Mouse (Mus musculus) midbrain, postnatal 0 days (tissue): ENCODE measurements at regions not wholly inside any gene's neighbourhood (a gene's known extent, or its start where the extent isn't known, plus 50 kb on each side); places are given as distances from the start of the nearest gene placed in this dataset.

Experiments
- ATAC-seq: fragments of 200-750 bp; cut with Nextera tagmentation; 2 replicates; pipeline ENCODE4 v1.8.0; 2017; ENCODE audit warnings: moderate number of reproducible peaks, mild to moderate bottlenecking, moderate TSS enrichment, moderate library complexity; ENCODE audit not compliant: low FRiP score
- DNase-seq: peaks from one replicate; pipeline ENCODE4 v3.0.0-alpha.2; 2015; ENCODE audit warnings: low spot score
- H3K27ac ChIP-seq: fragments of 300-500 bp; sonication (generic); 2 replicates; pipeline ENCODE4 v1.5.1; 2014; ENCODE audit warnings: low read depth, mild to moderate bottlenecking, low read length, mixed read lengths
- H3K27me3 ChIP-seq: fragments of 300-500 bp; sonication (generic); 2 replicates; pipeline ENCODE4 v1.6.1; 2014; ENCODE audit warnings: low read length, control low read depth, mixed read lengths; ENCODE audit not compliant: insufficient read depth
- H3K36me3 ChIP-seq: fragments of 300-500 bp; sonication (generic); 2 replicates; pipeline ENCODE4 v1.6.1; 2014; ENCODE audit warnings: low read length, control low read depth, mixed read lengths; ENCODE audit not compliant: insufficient read depth
- H3K4me1 ChIP-seq: fragments of 300-500 bp; sonication (generic); 2 replicates; pipeline ENCODE4 v1.6.1; 2014; ENCODE audit warnings: mild to moderate bottlenecking, control low read depth, antibody characterized with exemption, low read length, mixed read lengths; ENCODE audit not compliant: insufficient read depth
- H3K4me2 ChIP-seq: fragments of 300-500 bp; sonication (generic); 2 replicates; pipeline ENCODE4 v1.6.1; 2014; ENCODE audit warnings: low read depth, mild to moderate bottlenecking, low read length, mixed read lengths; ENCODE audit not compliant: poor library complexity, severe bottlenecking
- H3K4me3 ChIP-seq: fragments of 300-500 bp; sonication (generic); 2 replicates; pipeline ENCODE4 v1.5.1; 2014; ENCODE audit warnings: low read depth, mild to moderate bottlenecking, low read length, moderate library complexity
- H3K9ac ChIP-seq: fragments of 300-500 bp; sonication (generic); replicated peaks from 2 replicates; pipeline ENCODE4 v1.6.1; 2014; ENCODE audit warnings: mild to moderate bottlenecking, low read length, moderate library complexity, mixed read lengths; ENCODE audit not compliant: poor library complexity, severe bottlenecking
- H3K9me3 ChIP-seq: fragments of 300-500 bp; sonication (generic); 2 replicates; pipeline ENCODE4 v1.6.1; 2016; ENCODE audit warnings: low read length, control low read depth
- CTCF ChIP-seq: IDR thresholded peaks from 2 replicates; pipeline ENCODE4 v1.5.1; 2016; ENCODE audit warnings: antibody characterized with exemption, mild to moderate bottlenecking
- WGBS: fragments of 180-500 bp; shearing (Covaris S2); extraction: QIAGEN DNeasy Blood & Tissue Kit; methylation state at CpG from one replicate; pipeline ENCODE4 v1.1.7; 2014; 5-methylcytosine and 5-hydroxymethylcytosine counted together

- H3K9me3 ChIP-seq: no peaks in the 10 kb centered on the region
- no peak overlapping the region for H3K4me2 ChIP-seq
- H3K36me3 ChIP-seq: no peaks in the 10 kb centered on the region
- no peak for DNase-seq
- 84% methylated on average over 5 of the region's 5 CpGs for WGBS
- 0 out of 2 replicates have a peak, but pooled peaks have one; percentile 4 for TF ChIP-seq CTCF
- H3K9ac ChIP-seq: no peak overlapping the region
- H3K27ac ChIP-seq: no peak overlapping the region
- ATAC-seq: no peak
- H3K4me1 ChIP-seq: no peaks in the 10 kb centered on the region
- H3K27me3 ChIP-seq: no peaks in the 10 kb centered on the region
- no peak overlapping the region for H3K4me3 ChIP-seq
Measured at GRCm38 (mm10) chr7:137522450-137522849, 85.0 kb downstream of the Glrx3 start.

- Histone ChIP-seq H3K27ac (no peak overlapping the region), H3K27me3 (no peaks in the 10 kb centered on the region), H3K4me1 (no peaks in the 10 kb centered on the region), H3K36me3 (no peaks in the 10 kb centered on the region), H3K4me2 (no peak overlapping the region), H3K4me3 (no peak overlapping the region), H3K9me3 (no peaks in the 10 kb centered on the region), H3K9ac (no peak overlapping the region)
- WGBS: 84% methylated on average over 4 of the region's 4 CpGs
- no peak for TF ChIP-seq CTCF
- no peak for DNase-seq
- no peak for ATAC-seq
Measured at GRCm38 (mm10) chr7:137533476-137533875, 96.1 kb downstream of the Glrx3 start.

- Histone ChIP-seq H3K4me3 (no peak overlapping the region), H3K4me2 (no peak overlapping the region), H3K9ac (no peak overlapping the region), H3K4me1 (no peaks in the 10 kb centered on the region), H3K27ac (no peak overlapping the region), H3K9me3 (no peaks in the 10 kb centered on the region), H3K36me3 (no peaks in the 10 kb centered on the region), H3K27me3 (no peaks in the 10 kb centered on the region)
- DNase-seq: peak; percentile 61
- TF ChIP-seq CTCF: peak; percentile 67
- no peak for ATAC-seq
- 42% methylated on average over 2 of the region's 2 CpGs for WGBS
Measured at GRCm38 (mm10) chr7:137549991-137550390, 112.6 kb downstream of the Glrx3 start.

- WGBS: 81% methylated on average over 5 of the region's 5 CpGs
Measured at GRCm38 (mm10) chr7:137552551-137553198, 115.3 kb downstream of the Glrx3 start.

GRCm38 (mm10) chr7:137555481-137555880, 118.1 kb downstream of the Glrx3 start:
- no peak overlapping the region for H3K4me3 ChIP-seq
- no peaks in the 10 kb centered on the region for H3K4me1 ChIP-seq
- TF ChIP-seq CTCF: no peak
- no peak overlapping the region for H3K27ac ChIP-seq
- WGBS: 33% methylated on average over 2 of the region's 2 CpGs
- ATAC-seq: no peak
- H3K9ac ChIP-seq: no peak overlapping the region
- H3K27me3 ChIP-seq: no peaks in the 10 kb centered on the region
- H3K9me3 ChIP-seq: no peaks in the 10 kb centered on the region
- H3K4me2 ChIP-seq: no peak overlapping the region
- no peaks in the 10 kb centered on the region for H3K36me3 ChIP-seq
- DNase-seq: no peak

More at GRCm38 (mm10) chr7:137552551-137553198, 115.3 kb downstream of the Glrx3 start:
- no peaks in the 10 kb centered on the region for H3K9me3 ChIP-seq
- H3K27ac ChIP-seq: no peak overlapping the region
- no peak overlapping the region for H3K4me2 ChIP-seq
- no peak overlapping the region for H3K4me3 ChIP-seq
- ATAC-seq (no peak), DNase-seq (no peak)
- no peaks in the 10 kb centered on the region for H3K36me3 ChIP-seq
- TF ChIP-seq CTCF: no peak
- H3K4me1 ChIP-seq: no peaks in the 10 kb centered on the region
- no peaks in the 10 kb centered on the region for H3K27me3 ChIP-seq
- no peak overlapping the region for H3K9ac ChIP-seq

- Histone ChIP-seq H3K27me3 (no peaks in the 10 kb centered on the region), H3K9ac (no peak overlapping the region)
- WGBS: 81% methylated on average over 3 of the region's 3 CpGs
Measured at GRCm38 (mm10) chr7:137557439-137557838, 120.0 kb downstream of the Glrx3 start.

More at GRCm38 (mm10) chr7:137557439-137557838, 120.0 kb downstream of the Glrx3 start:
- H3K9me3 ChIP-seq: no peaks in the 10 kb centered on the region
- no peaks in the 10 kb centered on the region for H3K36me3 ChIP-seq
- ATAC-seq: no peak
- no peaks in the 10 kb centered on the region for H3K4me1 ChIP-seq
- H3K4me2 ChIP-seq: no peak overlapping the region
- no peak overlapping the region for H3K27ac ChIP-seq
- H3K4me3 ChIP-seq: no peak overlapping the region
- DNase-seq: peak; percentile 23
- TF ChIP-seq CTCF: no peak
